ENCODE assay signal across 16 mouse cellular contexts in the genomic region with DNA sequence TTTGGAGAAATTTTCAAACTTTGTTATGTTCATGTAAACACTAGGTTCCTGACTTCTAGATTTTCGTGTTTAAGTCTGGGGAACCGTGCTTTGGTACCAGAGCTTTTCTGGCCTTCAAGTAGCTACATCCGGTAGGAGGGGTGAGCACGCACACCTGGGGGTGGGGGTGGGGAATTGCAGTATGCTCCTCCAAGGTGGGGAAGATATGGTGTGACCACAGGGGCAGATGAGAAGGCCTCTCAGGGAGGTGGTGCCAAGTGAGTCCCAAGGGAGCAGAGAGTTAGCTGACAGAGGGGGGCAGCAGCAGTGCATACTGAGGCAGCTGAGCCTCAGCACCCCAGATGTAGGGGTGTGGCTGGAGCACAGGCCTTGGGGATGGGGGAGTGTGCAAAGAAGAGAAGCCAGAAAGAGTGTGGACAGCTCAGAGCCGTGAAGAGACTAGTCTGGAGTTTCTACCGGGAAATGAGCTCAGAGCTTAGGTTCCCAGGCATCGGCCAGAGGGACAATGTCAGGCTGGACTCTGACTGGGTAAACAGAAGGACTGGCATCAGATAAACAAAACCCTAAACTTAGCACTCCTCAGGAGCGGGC.
DNase-seq lines count a peak whose midpoint lies in the region; ATAC-seq lines count a peak whose summit lies in the region.
"Had no signal": no experiment of that assay in that cellular context is flagged by ENCODE, and none has a peak within 500 bp of the region (broad histone marks: within the 10 kb centered on the region; RNA-seq: fewer than 3 reads in every experiment).

No protein-coding gene starts in this region.

- peaks cover 2% of the 10 kb centered on the region for H3K4me1 ChIP-seq in heart, embryonic 15.5 days (replicated peaks)
- H3K4me1 ChIP-seq in lung, embryonic 16.5 days (replicated peaks; ENCODE audit: control insufficient read depth, insufficient read depth, low read length), result no peaks in the 10 kb centered on the region; the same call in 1 of the 2 replicates
- H3K4me1 ChIP-seq: hindbrain, embryonic 13.5 days; neural tube, embryonic 12.5 days had no signal

- H3K36me3 ChIP-seq in heart, embryonic 15.5 days, result no peaks in the 10 kb centered on the region
- no peaks in the 10 kb centered on the region for H3K36me3 ChIP-seq in lung, embryonic 16.5 days (ENCODE audit: control insufficient read depth, insufficient read depth, low read length)
- H3K36me3 ChIP-seq: liver, embryonic 15.5 days; neural tube, embryonic 12.5 days had no signal

- H3K27me3 ChIP-seq in heart, embryonic 15.5 days, result no peaks in the 10 kb centered on the region
- H3K27me3 ChIP-seq in lung, embryonic 16.5 days (ENCODE audit: control insufficient read depth, insufficient read depth, low read depth, low read length), result no peaks in the 10 kb centered on the region
- H3K27me3 ChIP-seq: hindbrain, embryonic 13.5 days; liver, embryonic 15.5 days; neural tube, embryonic 12.5 days had no signal

- H3K9ac ChIP-seq in heart, embryonic 15.5 days, result no peak overlapping the region
- H3K9ac ChIP-seq in lung, embryonic 16.5 days (ENCODE audit: low read length), result no peak overlapping the region; the same call in 1 of the 2 replicates
- H3K9ac ChIP-seq: hindbrain, embryonic 13.5 days; liver, embryonic 15.5 days; neural tube, embryonic 12.5 days had no signal

- peak; percentile 43; the same call in 1 of the 2 replicates for ATAC-seq in heart, embryonic 15.5 days (replicated peaks; ENCODE audit: insufficient number of reproducible peaks, insufficient read depth, low FRiP score, low read depth)
- peak; percentile 51 for ATAC-seq in lung, embryonic 16.5 days (ENCODE audit: low read depth)

- no peak overlapping the region; the same call in 1 of the 2 replicates for H3K27ac ChIP-seq in heart, embryonic 15.5 days
- no peak overlapping the region for H3K27ac ChIP-seq in lung, embryonic 16.5 days (ENCODE audit: low read length)
- H3K27ac ChIP-seq: hindbrain, embryonic 13.5 days; liver, embryonic 15.5 days; neural tube, embryonic 12.5 days had no signal

- WGBS in heart, embryonic 15.5 days, result 45% methylated on average over 8 of the region's 8 CpGs
- 35% methylated on average over 8 of the region's 8 CpGs for WGBS in lung, embryonic 16.5 days

- no peak overlapping the region for H3K4me2 ChIP-seq in heart, embryonic 15.5 days
- H3K4me2 ChIP-seq in lung, embryonic 16.5 days (ENCODE audit: low read depth, low read length), result no peak overlapping the region
- H3K4me2 ChIP-seq: hindbrain, embryonic 13.5 days; liver, embryonic 15.5 days; neural tube, embryonic 12.5 days had no signal

- no peaks in the 10 kb centered on the region for H3K9me3 ChIP-seq in heart, embryonic 15.5 days (replicated peaks)
- no peaks in the 10 kb centered on the region for H3K9me3 ChIP-seq in lung, embryonic 16.5 days (ENCODE audit: control insufficient read depth, low read length)
- H3K9me3 ChIP-seq: hindbrain, embryonic 13.5 days; liver, embryonic 15.5 days; neural tube, embryonic 12.5 days had no signal

- DNase-seq in heart, adult 9 months (ENCODE audit: low spot score in 2 of 2), result no peak
- no peak for DNase-seq in lung, postnatal 25 days (ENCODE audit: low spot score)
- DNase-seq in lung, postnatal 14 days, result peak; percentile 3
- peak; percentile 53 to 73 for DNase-seq in thymus, postnatal 36 days
- no peak for DNase-seq in kidney, postnatal 36 days
- DNase-seq: adrenal gland, postnatal 10 days; cerebellum, postnatal 36 days; kidney, adult 2 months; midbrain, embryonic 14.5 days; retina, postnatal 1 day; spleen, adult 18-20 months had no signal

- no peak overlapping the region for H3K4me3 ChIP-seq in heart, embryonic 15.5 days
- no peak overlapping the region for H3K4me3 ChIP-seq in lung, embryonic 16.5 days (ENCODE audit: low read length)
- H3K4me3 ChIP-seq: hindbrain, embryonic 13.5 days; liver, embryonic 15.5 days; neural tube, embryonic 12.5 days had no signal

Comparison
In these comparisons a context has a peak if more than half of its experiments do, and no peak if none do; other contexts are left out.
1. DNase-seq: peak in lung, postnatal 14 days (single experiment) and thymus, postnatal 36 days (2 of 2); none in heart, adult 9 months (0 of 2), lung, postnatal 25 days (single experiment) and kidney, postnatal 36 days (0 of 2).